Mouse (Mus musculus): ENCODE measurements around the gene Dnajb12. TPM values are rescaled to one million over a fixed set of nuclear protein-coding genes. Genes with fewer than 3 reads are reported as not detected.

The Dnajb12 gene
- polyA plus RNA-seq, 1 experiment from 2014 or later: 20.7 TPM

GRCm38 (mm10) chr10:59924305-59924704 is 44.9 kb downstream of the Dnajb12 start:
- no peak overlapping the region for H3K9ac ChIP-seq

GRCm38 (mm10) chr10:59929205-59929604 is 49.8 kb downstream of the Dnajb12 start:
- H3K36me3 ChIP-seq: no peaks in the 10 kb centered on the region
- H3K9me3 ChIP-seq: no peaks in the 10 kb centered on the region
- H3K27me3 ChIP-seq: no peaks in the 10 kb centered on the region
- H3K4me1 ChIP-seq: peaks cover 10% of the 10 kb centered on the region
- no peak overlapping the region for H3K4me3 ChIP-seq
- H3K4me2 ChIP-seq: no peak overlapping the region
- no peak for ATAC-seq (ENCODE audit: insufficient number of reproducible peaks, insufficient read depth, low FRiP score, low TSS enrichment, low read depth)
- H3K27ac ChIP-seq: no peak overlapping the region
- 68% methylated on average over 7 of the region's 7 CpGs for WGBS
- no peak overlapping the region for H3K9ac ChIP-seq

More at GRCm38 (mm10) chr10:59924305-59924704, 44.9 kb downstream of the Dnajb12 start:
- Histone ChIP-seq H3K36me3 (no peaks in the 10 kb centered on the region), H3K27ac (peak overlapping the region; percentile 44; the same call in 1 of the 2 replicates), H3K4me2 (no peak overlapping the region), H3K9me3 (no peaks in the 10 kb centered on the region), H3K4me3 (no peak overlapping the region), H3K4me1 (peaks cover 34% of the 10 kb centered on the region), H3K27me3 (no peaks in the 10 kb centered on the region)
- no peak for ATAC-seq (ENCODE audit: insufficient number of reproducible peaks, insufficient read depth, low FRiP score, low TSS enrichment, low read depth)
- WGBS: 30% methylated on average over 3 of the region's 3 CpGs

GRCm38 (mm10) chr10:59930996-59931395 is 51.6 kb downstream of the Dnajb12 start:
- Histone ChIP-seq H3K27ac (no peak overlapping the region), H3K4me3 (no peak overlapping the region), H3K9me3 (no peaks in the 10 kb centered on the region), H3K9ac (no peak overlapping the region), H3K27me3 (no peaks in the 10 kb centered on the region), H3K36me3 (no peaks in the 10 kb centered on the region), H3K4me1 (peaks cover 7% of the 10 kb centered on the region; the same call in 1 of the 2 replicates), H3K4me2 (peak overlapping the region; percentile 35)
- 37% methylated on average over 10 of the region's 10 CpGs for WGBS
- peak; percentile 71 for ATAC-seq (ENCODE audit: insufficient number of reproducible peaks, insufficient read depth, low FRiP score, low TSS enrichment, low read depth)

- ATAC-seq (ENCODE audit: insufficient number of reproducible peaks, insufficient read depth, low FRiP score, low TSS enrichment, low read depth): no peak
- peaks cover 11% of the 10 kb centered on the region; the same call in 1 of the 2 replicates for H3K4me1 ChIP-seq
- no peaks in the 10 kb centered on the region for H3K36me3 ChIP-seq
- H3K27ac ChIP-seq: no peak overlapping the region
- no peak overlapping the region for H3K4me3 ChIP-seq
- no peak overlapping the region for H3K9ac ChIP-seq
- 68% methylated on average over 6 of the region's 6 CpGs for WGBS
- no peaks in the 10 kb centered on the region for H3K9me3 ChIP-seq
- H3K27me3 ChIP-seq: no peaks in the 10 kb centered on the region
- no peak overlapping the region for H3K4me2 ChIP-seq
Measured at GRCm38 (mm10) chr10:59932521-59932920, 53.2 kb downstream of the Dnajb12 start.

- no peak for ATAC-seq (ENCODE audit: insufficient number of reproducible peaks, insufficient read depth, low FRiP score, low TSS enrichment, low read depth)
- H3K9me3 ChIP-seq: no peaks in the 10 kb centered on the region
- H3K4me1 ChIP-seq: peaks cover 11% of the 10 kb centered on the region; the same call in 1 of the 2 replicates
- H3K36me3 ChIP-seq: no peaks in the 10 kb centered on the region
- H3K9ac ChIP-seq: no peak overlapping the region
- no peak overlapping the region for H3K4me2 ChIP-seq
- no peak overlapping the region for H3K4me3 ChIP-seq
- H3K27me3 ChIP-seq: no peaks in the 10 kb centered on the region
- 47% methylated on average over 3 of the region's 3 CpGs for WGBS
- H3K27ac ChIP-seq: no peak overlapping the region
Measured at GRCm38 (mm10) chr10:59934039-59934438, 54.7 kb downstream of the Dnajb12 start.

- no peak overlapping the region for H3K9ac ChIP-seq
- no peak overlapping the region for H3K4me3 ChIP-seq
- H3K27ac ChIP-seq: no peak overlapping the region
- no peak overlapping the region for H3K4me2 ChIP-seq
- H3K9me3 ChIP-seq: no peaks in the 10 kb centered on the region
- ATAC-seq (ENCODE audit: insufficient number of reproducible peaks, insufficient read depth, low FRiP score, low TSS enrichment, low read depth): no peak
- WGBS: 26% methylated on average over 8 of the region's 8 CpGs
- no peaks in the 10 kb centered on the region for H3K27me3 ChIP-seq
- peaks cover 5% of the 10 kb centered on the region; the same call in 1 of the 2 replicates for H3K4me1 ChIP-seq
- H3K36me3 ChIP-seq: no peaks in the 10 kb centered on the region
Measured at GRCm38 (mm10) chr10:59936058-59936856, 56.9 kb downstream of the Dnajb12 start.

GRCm38 (mm10) chr10:59938662-59939061 is 59.3 kb downstream of the Dnajb12 start:
- H3K27me3 ChIP-seq: no peaks in the 10 kb centered on the region
- no peak overlapping the region for H3K9ac ChIP-seq
- H3K4me3 ChIP-seq: no peak overlapping the region
- H3K27ac ChIP-seq: no peak overlapping the region
- 79% methylated on average over 5 of the region's 5 CpGs for whole genome bisulfite sequencing
- H3K9me3 ChIP-seq: no peaks in the 10 kb centered on the region
- ATAC-seq (ENCODE audit: insufficient number of reproducible peaks, insufficient read depth, low FRiP score, low TSS enrichment, low read depth): no peak
- no peaks in the 10 kb centered on the region for H3K36me3 ChIP-seq
- peaks cover 22% of the 10 kb centered on the region for H3K4me1 ChIP-seq
- H3K4me2 ChIP-seq: no peak overlapping the region

- WGBS: 45% methylated on average over 1 of the region's 1 CpGs
- H3K9ac ChIP-seq: no peak overlapping the region
- H3K9me3 ChIP-seq: no peaks in the 10 kb centered on the region
- H3K4me1 ChIP-seq: peaks cover 25% of the 10 kb centered on the region
- no peak overlapping the region for H3K4me3 ChIP-seq
- no peak overlapping the region for H3K27ac ChIP-seq
- H3K27me3 ChIP-seq: no peaks in the 10 kb centered on the region
- H3K36me3 ChIP-seq: no peaks in the 10 kb centered on the region
- H3K4me2 ChIP-seq: no peak overlapping the region
- no peak for ATAC-seq (ENCODE audit: insufficient number of reproducible peaks, insufficient read depth, low FRiP score, low TSS enrichment, low read depth)
Measured at GRCm38 (mm10) chr10:59939081-59939480, 59.7 kb downstream of the Dnajb12 start.

GRCm38 (mm10) chr10:59942281-59942846 is 63.0 kb downstream of the Dnajb12 start:
- Histone ChIP-seq H3K9ac (peak overlapping the region; percentile 65), H3K4me3 (peak overlapping the region; percentile 30), H3K4me2 (peak overlapping the region; percentile 62), H3K4me1 (peaks cover 20% of the 10 kb centered on the region), H3K27me3 (no peaks in the 10 kb centered on the region), H3K27ac (peak overlapping the region; percentile 85), H3K36me3 (no peaks in the 10 kb centered on the region), H3K9me3 (no peaks in the 10 kb centered on the region)
- WGBS: 43% methylated on average over 21 of the region's 21 CpGs
- 0 out of 2 replicates have a peak, but pooled peaks have one; percentile 40 for ATAC-seq (ENCODE audit: insufficient number of reproducible peaks, insufficient read depth, low FRiP score, low TSS enrichment, low read depth)

GRCm38 (mm10) chr10:59942847-59943420 is 63.6 kb downstream of the Dnajb12 start:
- ATAC-seq (ENCODE audit: insufficient number of reproducible peaks, insufficient read depth, low FRiP score, low TSS enrichment, low read depth): peak; percentile 72
- no peaks in the 10 kb centered on the region for H3K9me3 ChIP-seq
- peak overlapping the region; percentile 65 for H3K9ac ChIP-seq
- H3K36me3 ChIP-seq: no peaks in the 10 kb centered on the region
- H3K4me2 ChIP-seq: peak overlapping the region; percentile 62
- no peaks in the 10 kb centered on the region for H3K27me3 ChIP-seq
- H3K4me1 ChIP-seq: peaks cover 20% of the 10 kb centered on the region
- WGBS: 2% methylated on average over 16 of the region's 16 CpGs
- peak overlapping the region; percentile 30 for H3K4me3 ChIP-seq
- H3K27ac ChIP-seq: peak overlapping the region; percentile 85

GRCm38 (mm10) chr10:59943421-59943989 is 64.1 kb downstream of the Dnajb12 start:
- 37% methylated on average over 13 of the region's 13 CpGs for WGBS

More at GRCm38 (mm10) chr10:59943421-59943989, 64.1 kb downstream of the Dnajb12 start:
- peak overlapping the region; percentile 30 for H3K4me3 ChIP-seq
- ATAC-seq (ENCODE audit: insufficient number of reproducible peaks, insufficient read depth, low FRiP score, low TSS enrichment, low read depth): peak; percentile 50
- H3K27ac ChIP-seq: peak overlapping the region; percentile 85
- peak overlapping the region; percentile 65 for H3K9ac ChIP-seq
- H3K9me3 ChIP-seq: no peaks in the 10 kb centered on the region
- no peaks in the 10 kb centered on the region for H3K36me3 ChIP-seq
- peak overlapping the region; percentile 62 for H3K4me2 ChIP-seq
- no peaks in the 10 kb centered on the region for H3K27me3 ChIP-seq
- H3K4me1 ChIP-seq: peaks cover 25% of the 10 kb centered on the region
